Mouse (Mus musculus) ovary, postnatal 14 days (tissue): ENCODE data around the gene Gm20837.
"Not testable (repeated sequence)": the region's sequence is repeated elsewhere in the genome, so short reads cannot be mapped to it uniquely, and the experiment has no call there.

Experiments used
- DNase-seq: peaks from one replicate; pipeline ENCODE4 v3.0.0; 2022; ENCODE audit warnings: low spot score

The Gm20837 gene

GRCm38 (mm10) chrY:90400948-90401347, at the start of gene Gm20837:
Gm20837 (plus strand) TSS chrY:90401248.
- DNase-seq: not testable (repeated sequence)
